Mouse (Mus musculus) kidney, adult 2 months (tissue): Measurements from ENCODE around the gene Il5ra. TPM values are rescaled to one million over a fixed set of nuclear protein-coding genes. Genes with fewer than 3 reads are reported as not detected.

Source experiments
- DNase-seq: peaks from one replicate; pipeline ENCODE4 v3.0.0; 2021
- H3K27ac ChIP-seq: fragments of 200-500 bp; 2 replicates; pipeline ENCODE4 v1.5.1; 2012; ENCODE audit warnings: low read depth, low read length, control low read depth, inconsistent platforms; ENCODE audit not compliant: insufficient read depth
- H3K27me3 ChIP-seq: fragments of 200-500 bp; replicated peaks from 2 replicates; pipeline ENCODE4 v1.6.1; 2012; ENCODE audit warnings: mild to moderate bottlenecking, moderate library complexity, low read length, inconsistent platforms; ENCODE audit not compliant: control insufficient read depth, insufficient read depth
- H3K36me3 ChIP-seq: fragments of 200-500 bp; 2 replicates; pipeline ENCODE4 v1.6.1; 2012; ENCODE audit warnings: mild to moderate bottlenecking, moderate library complexity, low read length, inconsistent platforms; ENCODE audit not compliant: control insufficient read depth, insufficient read depth
- H3K4me1 ChIP-seq: fragments of 200-500 bp; 2 replicates; pipeline ENCODE4 v1.6.1; 2011; ENCODE audit warnings: low read length; ENCODE audit not compliant: control insufficient read depth, insufficient read depth
- H3K4me3 ChIP-seq: fragments of 200-500 bp; 2 replicates; pipeline ENCODE4 v1.5.1; 2011; ENCODE audit warnings: mild to moderate bottlenecking, low read depth, low read length, control low read depth; ENCODE audit not compliant: insufficient read depth
- CTCF ChIP-seq: fragments of 200-500 bp; conservative IDR thresholded peaks from 2 replicates; pipeline ENCODE4 v1.5.1; 2011; ENCODE audit warnings: low read depth, mild to moderate bottlenecking, control low read depth, low read length, moderate library complexity, mixed read lengths; ENCODE audit not compliant: insufficient read depth, insufficient read length
- POLR2A ChIP-seq: fragments of 200-500 bp; IDR thresholded peaks from one replicate; pipeline ENCODE4 v1.6.1; 2011; ENCODE audit warnings: low read depth, low read length, control low read depth
- WGBS: fragments of 180-500 bp; shearing (Covaris S2); methylation state at CpG from one replicate; pipeline ENCODE4 v1.1.7; 2018; 5-methylcytosine and 5-hydroxymethylcytosine counted together
- polyA plus RNA-seq: library from polyadenylated mRNA; depleted of rRNA; stranded (reverse); fragments of >200 nt; gene quantifications from 2 replicates; pipeline ENCODE4 v1.2.3, GENCODE M21; 2012; rRNA removed

Il5ra gene
- polyA plus RNA-seq, 1 experiment: 0.94 TPM

GRCm38 (mm10) chr6:106705506-106706035 lies 43.3 kb downstream of the Il5ra start:
- Histone ChIP-seq H3K36me3 (no peaks in the 10 kb centered on the region), H3K27me3 (no peaks in the 10 kb centered on the region; the same call in 1 of the 2 replicates), H3K4me3 (no peak overlapping the region), H3K4me1 (peaks cover 6% of the 10 kb centered on the region; the same call in 1 of the 2 replicates), H3K27ac (no peak overlapping the region; the same call in 1 of the 2 replicates)
- peak; percentile 65 for DNase-seq
- no peak for TF ChIP-seq POLR2A
- no peak for TF ChIP-seq CTCF
- WGBS: 18% methylated on average over 3 of the region's 3 CpGs

GRCm38 (mm10) chr6:106701931-106702330 lies 46.9 kb downstream of the Il5ra start:
- WGBS: 27% methylated on average over 3 of the region's 3 CpGs
- DNase-seq: peak; percentile 82
- Histone ChIP-seq H3K27ac (no peak overlapping the region), H3K4me1 (peaks cover 6% of the 10 kb centered on the region; the same call in 1 of the 2 replicates), H3K27me3 (no peaks in the 10 kb centered on the region; the same call in 1 of the 2 replicates), H3K4me3 (no peak overlapping the region), H3K36me3 (no peaks in the 10 kb centered on the region)
- TF ChIP-seq CTCF (no peak), POLR2A (no peak)

GRCm38 (mm10) chr6:106675581-106675980 lies 73.3 kb downstream of the Il5ra start:
- DNase-seq: no peak

GRCm38 (mm10) chr6:106663780-106664651 lies 84.8 kb downstream of the Il5ra start:
- no peaks in the 10 kb centered on the region for H3K36me3 ChIP-seq
- no peaks in the 10 kb centered on the region for H3K27me3 ChIP-seq
- 25% methylated on average over 6 of the region's 6 CpGs for WGBS
- H3K4me1 ChIP-seq: no peaks in the 10 kb centered on the region
- TF ChIP-seq POLR2A (no peak), CTCF (peak; percentile 50)
- no peak overlapping the region for H3K27ac ChIP-seq
- no peak overlapping the region for H3K4me3 ChIP-seq
- peak; percentile 72 for DNase-seq

More at GRCm38 (mm10) chr6:106675581-106675980, 73.3 kb downstream of the Il5ra start:
- Histone ChIP-seq H3K27me3 (no peaks in the 10 kb centered on the region; the same call in 1 of the 2 replicates), H3K27ac (no peak overlapping the region), H3K36me3 (no peaks in the 10 kb centered on the region; the same call in 1 of the 2 replicates), H3K4me3 (no peak overlapping the region), H3K4me1 (no peaks in the 10 kb centered on the region)
- no peak for TF ChIP-seq CTCF
- no peak for TF ChIP-seq POLR2A
- 84% methylated on average over 8 of the region's 8 CpGs for WGBS

Other genes with a start within 250 kb of the Il5ra start
- gene Trnt1, start 20.1 kb upstream of the Il5ra start, polyA plus RNA-seq: 6.9 and 9.4 TPM in 2 replicates
- 14.0 and 17.7 TPM in 2 replicates for gene Crbn, start 51.0 kb upstream of the Il5ra start, polyA plus RNA-seq